Comparison of ENCODE assay signal across 8 mouse cellular contexts in genomic region chrX:8101017-8101416, GRCm38 (mm10). TPM values are rescaled to one million over a fixed set of nuclear protein-coding genes. Genes with fewer than 3 reads are reported as not detected.
DNase-seq lines count a peak whose midpoint lies in the region; ATAC-seq and TF ChIP-seq lines count a peak whose summit lies in the region.

No protein-coding gene starts in this region.

- TF ChIP-seq CTCF in MEL (IDR thresholded peaks at IDR 0.05 in 2 of 3, conservative IDR thresholded peaks at IDR 0.05 in 1 of 3; ENCODE audit: control insufficient read depth in 1 of 3, insufficient read depth in 1 of 3, low read depth in 2 of 3, low read length in 3 of 3, poor library complexity in 1 of 3, severe bottlenecking in 1 of 3), result peak; percentile 22 to 56 (median 40); a peak in 5 of 6 replicates
- TF ChIP-seq CTCF in left cerebral cortex, adult 2 months (IDR thresholded peaks at IDR 0.05), result peak; percentile 40

- peak; percentile 22 to 73 for DNase-seq in cerebellum, postnatal 4 days (ENCODE audit: low spot score in 2 of 2)
- no peak for DNase-seq in MEL (ENCODE audit: low read depth, low spot score)
- peak; percentile 27 to 63 for DNase-seq in left cerebral cortex, adult 2 months (ENCODE audit: extremely low spot score in 1 of 2, low spot score in 2 of 2)
- DNase-seq in neural tube, embryonic 11.5 days (ENCODE audit: low spot score), result peak; percentile 76
- DNase-seq in natural killer cell, adult 2 months (ENCODE audit: low spot score in 2 of 2), result no peak
- DNase-seq in kidney, adult 18-20 months, result no peak

- H3K9me3 ChIP-seq in MEL (replicated peaks; ENCODE audit: insufficient read depth, low read length), result no peaks in the 10 kb centered on the region
- H3K9me3 ChIP-seq in forebrain, embryonic 15.5 days, result no peaks in the 10 kb centered on the region
- H3K9me3 ChIP-seq in neural tube, embryonic 11.5 days (ENCODE audit: control insufficient read depth, low read length), result no peaks in the 10 kb centered on the region

- ATAC-seq in cerebellum, adult (ENCODE audit: insufficient number of reproducible peaks, low FRiP score, low TSS enrichment), result no peak
- peak; percentile 60 for ATAC-seq in forebrain, embryonic 15.5 days (replicated peaks)
- ATAC-seq in neural tube, embryonic 11.5 days (ENCODE audit: insufficient read depth, low FRiP score, low TSS enrichment), result no peak

- H3K4me2 ChIP-seq in forebrain, embryonic 15.5 days (replicated peaks), result no peak overlapping the region; the same call in 1 of the 2 replicates
- H3K4me2 ChIP-seq in neural tube, embryonic 11.5 days (ENCODE audit: low read depth), result no peak overlapping the region

- 28% methylated on average over 3 of the region's 3 CpGs for WGBS in forebrain, embryonic 15.5 days
- WGBS in neural tube, embryonic 11.5 days, result 28% methylated on average over 3 of the region's 3 CpGs

- no peak for TF ChIP-seq POLR2A in MEL (IDR thresholded peaks at IDR 0.05; ENCODE audit: control insufficient read depth in 1 of 2, insufficient read depth in 1 of 2, low read depth in 1 of 2, low read length in 2 of 2, poor library complexity in 1 of 2)

- H3K27me3 ChIP-seq in MEL (ENCODE audit: control insufficient read depth in 1 of 2, insufficient read depth in 2 of 2, low read length in 2 of 2), result no peaks in the 10 kb centered on the region
- no peaks in the 10 kb centered on the region for H3K27me3 ChIP-seq in forebrain, embryonic 15.5 days
- no peaks in the 10 kb centered on the region for H3K27me3 ChIP-seq in neural tube, embryonic 11.5 days (ENCODE audit: control insufficient read depth, insufficient read depth, low read length)

- TF ChIP-seq EP300 in MEL (IDR thresholded peaks at IDR 0.05; ENCODE audit: low read depth in 1 of 2, low read length in 2 of 2), result no peak

- H3K79me2 ChIP-seq in MEL (ENCODE audit: control insufficient read depth, insufficient read depth, low read length, poor library complexity), result peaks cover 2% of the 10 kb centered on the region; the same call in 1 of the 2 replicates

- H3K27ac ChIP-seq in MEL (ENCODE audit: control insufficient read depth, low read depth, low read length), result peak overlapping the region; percentile 81; the same call in 1 of the 2 replicates
- H3K27ac ChIP-seq in forebrain, embryonic 15.5 days (replicated peaks), result peak overlapping the region; percentile 89
- H3K27ac ChIP-seq in left cerebral cortex, adult 2 months, result no peak overlapping the region
- H3K27ac ChIP-seq in neural tube, embryonic 11.5 days (ENCODE audit: low read depth, low read length), result no peak overlapping the region

- no peak overlapping the region for H3K9ac ChIP-seq in MEL (ENCODE audit: control insufficient read depth, low read depth, low read length, poor library complexity, severe bottlenecking)
- H3K9ac ChIP-seq in forebrain, embryonic 15.5 days (replicated peaks), result peak overlapping the region; percentile 19; the same call in 1 of the 2 replicates
- no peak overlapping the region for H3K9ac ChIP-seq in neural tube, embryonic 11.5 days (ENCODE audit: low read length)

- intact Hi-C loops in left cerebral cortex, adult 2 months (cut with DNase I), result loop anchor here (10.0 kb wide), 1 partner anchor 186 kb away; the partner anchor contains the start of gene Pcsk1n

- peak; percentile 61 for TF ChIP-seq RAD21 in MEL (IDR thresholded peaks at IDR 0.05; ENCODE audit: low read depth, low read length)

- peaks cover 0 to 29% of the 10 kb centered on the region in 2 experiments; a peak in 2 of 4 replicates for H3K36me3 ChIP-seq in MEL (ENCODE audit: control insufficient read depth in 1 of 2, insufficient read depth in 2 of 2, low read length in 2 of 2)
- no peaks in the 10 kb centered on the region for H3K36me3 ChIP-seq in forebrain, embryonic 15.5 days
- no peaks in the 10 kb centered on the region for H3K36me3 ChIP-seq in neural tube, embryonic 11.5 days (ENCODE audit: control insufficient read depth, insufficient read depth, low read length)

- H3K4me3 ChIP-seq in MEL (ENCODE audit: control insufficient read depth in 1 of 2, insufficient read depth in 1 of 2, low read depth in 2 of 2, low read length in 2 of 2), result no peak overlapping the region
- no peak overlapping the region for H3K4me3 ChIP-seq in forebrain, embryonic 15.5 days
- H3K4me3 ChIP-seq in left cerebral cortex, adult 2 months, result no peak overlapping the region
- H3K4me3 ChIP-seq in neural tube, embryonic 11.5 days (ENCODE audit: low read depth, low read length), result no peak overlapping the region

- H3K4me1 ChIP-seq in MEL (ENCODE audit: control insufficient read depth in 1 of 2, insufficient read depth in 2 of 2, low read length in 2 of 2), result peaks cover 4 to 30% of the 10 kb centered on the region in 2 experiments; a peak in 3 of 4 replicates
- peaks cover 5% of the 10 kb centered on the region for H3K4me1 ChIP-seq in forebrain, embryonic 15.5 days
- H3K4me1 ChIP-seq in neural tube, embryonic 11.5 days (ENCODE audit: control insufficient read depth, insufficient read depth, low read length), result no peaks in the 10 kb centered on the region

TF ChIP-seq in MEL, 35 proteins besides CTCF, POLR2A, EP300 and RAD21:
- TF ChIP-seq KAT2A (conservative IDR thresholded peaks at IDR 0.05; ENCODE audit: low read depth, low read length) (no peak), RCOR1 (IDR thresholded peaks at IDR 0.05; ENCODE audit: low read depth, low read length) (no peak), GABPA (IDR thresholded peaks at IDR 0.05; ENCODE audit: low read depth, low read length) (no peak), MEF2A (IDR thresholded peaks at IDR 0.05; ENCODE audit: extremely low read depth, insufficient replicate concordance, low read depth, low read length, poor library complexity, severe bottlenecking) (no peak), MYC (IDR thresholded peaks at IDR 0.05; ENCODE audit: low read depth, low read length) (no peak), ZC3H11A (IDR thresholded peaks at IDR 0.05; ENCODE audit: low read depth, low read length) (peak; percentile 25), TAL1 (IDR thresholded peaks at IDR 0.05; ENCODE audit: low read length) (no peak), MAFK (IDR thresholded peaks at IDR 0.05; ENCODE audit: borderline replicate concordance, low read depth, low read length) (no peak), ZNF384 (IDR thresholded peaks at IDR 0.05; ENCODE audit: low read depth, low read length) (peak; percentile 60; the same call in 1 of the 2 replicates), SIN3A (IDR thresholded peaks at IDR 0.05; ENCODE audit: low read length) (0 out of 2 replicates have a peak, but pooled peaks have one; percentile 35), SMC3 (IDR thresholded peaks at IDR 0.05; ENCODE audit: low read depth, low read length) (peak; percentile 37), UBTF (IDR thresholded peaks at IDR 0.05; ENCODE audit: borderline replicate concordance, insufficient read depth, low read depth, low read length) (no peak), NELFE (IDR thresholded peaks at IDR 0.05; ENCODE audit: low read depth, low read length) (no peak)
TF ChIP-seq in MEL: peak in this region for 4.

RNA-seq across cellular contexts. Expression of gene Was, which starts 10.7 kb away (rescaled TPM):
- 133 and 146 TPM in 2 replicates for total RNA-seq in MEL (2012; rRNA removed)
- polyA plus RNA-seq in MEL (2012; ENCODE audit: insufficient read depth in 1 of 2, insufficient read length in 2 of 2, low read depth in 1 of 2, low replicate concordance in 2 of 2, missing spikeins in 1 of 2), result 100 to 1,000 TPM in 1 of 2 experiments, not detected in 1; 167 TPM
- 0.09 TPM in 1 of 2 replicates, not detected in the other for polyA plus RNA-seq in forebrain, embryonic 15.5 days (2015; fragmentation: Nextera tagmentation; extraction: Ambion mirVana)
- 1 to 10 TPM; 1.5 to 1.9 TPM for total RNA-seq in left cerebral cortex, adult 2 months (2021)
- 0.19 and 0.32 TPM in 2 replicates for polyA plus RNA-seq in neural tube, embryonic 11.5 days (2014; fragmentation: Nextera tagmentation; extraction: Ambion mirVana)

RNA-seq across cellular contexts. Expression of gene Suv39h1, which starts 26.5 kb away (rescaled TPM):
- total RNA-seq in MEL (2012; rRNA removed), result 103 and 104 TPM in 2 replicates
- polyA plus RNA-seq in MEL (2012; ENCODE audit: insufficient read depth in 1 of 2, insufficient read length in 2 of 2, low read depth in 1 of 2, low replicate concordance in 2 of 2, missing spikeins in 1 of 2), result 100 to 1,000 TPM; 122 to 129 TPM
- polyA plus RNA-seq in forebrain, embryonic 15.5 days (2015; fragmentation: Nextera tagmentation; extraction: Ambion mirVana), result 50.2 and 50.9 TPM in 2 replicates
- total RNA-seq in left cerebral cortex, adult 2 months (2021), result 10 to 100 TPM; 22.5 to 27.1 TPM
- polyA plus RNA-seq in neural tube, embryonic 11.5 days (2014; fragmentation: Nextera tagmentation; extraction: Ambion mirVana), result 82.5 and 84.8 TPM in 2 replicates

RNA-seq across cellular contexts. Expression of gene Wdr13, which starts 31.7 kb away (rescaled TPM):
- 23.8 and 29.6 TPM in 2 replicates for total RNA-seq in MEL (2012; rRNA removed)
- polyA plus RNA-seq in MEL (2012; ENCODE audit: insufficient read depth in 1 of 2, insufficient read length in 2 of 2, low read depth in 1 of 2, low replicate concordance in 2 of 2, missing spikeins in 1 of 2), result 10 to 100 TPM in 1 of 2 experiments, not detected in 1; 46.8 TPM
- 52.0 and 53.0 TPM in 2 replicates for polyA plus RNA-seq in forebrain, embryonic 15.5 days (2015; fragmentation: Nextera tagmentation; extraction: Ambion mirVana)
- 100 to 1,000 TPM; 190 to 220 TPM for total RNA-seq in left cerebral cortex, adult 2 months (2021)
- 25.6 and 27.3 TPM in 2 replicates for polyA plus RNA-seq in neural tube, embryonic 11.5 days (2014; fragmentation: Nextera tagmentation; extraction: Ambion mirVana)

RNA-seq across cellular contexts. Expression of gene Rbm3, which starts 44.7 kb away (rescaled TPM):
- total RNA-seq in MEL (2012; rRNA removed), result 906 and 1,021 TPM in 2 replicates
- 100 to 1,000 TPM in 1 of 2 experiments, not detected in 1; 750 TPM for polyA plus RNA-seq in MEL (2012; ENCODE audit: insufficient read depth in 1 of 2, insufficient read length in 2 of 2, low read depth in 1 of 2, low replicate concordance in 2 of 2, missing spikeins in 1 of 2)
- polyA plus RNA-seq in forebrain, embryonic 15.5 days (2015; fragmentation: Nextera tagmentation; extraction: Ambion mirVana), result 381 and 393 TPM in 2 replicates
- 100 to 1,000 TPM in 1 of 2 experiments, 10 to 100 TPM in 1; 86.0 to 124 TPM for total RNA-seq in left cerebral cortex, adult 2 months (2021)
- 400 and 423 TPM in 2 replicates for polyA plus RNA-seq in neural tube, embryonic 11.5 days (2014; fragmentation: Nextera tagmentation; extraction: Ambion mirVana)

Comparison
In these comparisons a context has a peak if more than half of its experiments do, and no peak if none do; other contexts are left out.
1. DNase-seq: peak in cerebellum, postnatal 4 days (2 of 2), left cerebral cortex, adult 2 months (2 of 2) and neural tube, embryonic 11.5 days (single experiment); none in MEL (single experiment), natural killer cell, adult 2 months (0 of 2) and kidney, adult 18-20 months (single experiment).
2. H3K27ac ChIP-seq: peak in MEL (single experiment) and forebrain, embryonic 15.5 days (single experiment); none in left cerebral cortex, adult 2 months (single experiment) and neural tube, embryonic 11.5 days (single experiment).